ENCODE assay signal across 8 mouse cellular contexts in the genomic region with DNA sequence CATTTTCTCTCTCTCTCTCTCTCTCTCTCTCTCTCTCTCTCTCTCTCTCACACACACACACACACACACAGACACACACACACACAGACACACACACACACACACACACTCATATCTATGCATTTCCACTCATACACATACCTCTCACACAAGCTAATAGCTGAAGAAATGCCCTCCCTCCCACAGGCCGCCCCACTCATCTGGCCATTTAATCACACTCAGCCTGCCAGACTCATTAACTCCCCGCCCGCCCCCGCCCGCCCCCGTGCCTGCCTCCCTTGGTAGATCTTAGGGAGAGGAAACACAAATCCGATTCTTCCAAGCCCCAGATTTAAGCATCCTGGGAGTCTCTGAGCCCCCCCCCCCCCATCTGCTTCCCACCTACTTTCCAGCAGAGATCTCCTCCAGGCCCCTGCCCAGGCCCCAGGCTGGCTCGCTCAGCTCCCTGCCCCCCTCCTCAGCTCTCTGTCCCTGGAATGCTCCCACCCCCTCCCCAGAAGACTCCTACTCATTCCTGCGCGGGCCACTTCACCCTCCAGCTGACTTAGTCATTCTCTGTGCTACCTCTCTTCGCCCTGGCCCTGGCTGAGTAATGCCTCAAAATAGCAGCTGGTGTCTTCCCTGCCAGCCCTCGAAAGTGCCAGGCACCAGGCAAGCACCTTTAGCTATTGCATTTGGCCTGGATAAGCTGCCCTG. TPM values are rescaled to one million over a fixed set of nuclear protein-coding genes. Genes with fewer than 3 reads are reported as not detected.
DNase-seq lines count a peak whose midpoint lies in the region; ATAC-seq lines count a peak whose summit lies in the region.

No protein-coding gene starts in this region.

- H3K4me3 ChIP-seq in neural tube, embryonic 14.5 days (ENCODE audit: low read depth, low read length), result no peak overlapping the region

- H3K4me2 ChIP-seq in neural tube, embryonic 14.5 days (ENCODE audit: low read depth, low read length), result no peak overlapping the region

- H3K9me3 ChIP-seq in neural tube, embryonic 14.5 days (ENCODE audit: control insufficient read depth, low read length), result no peaks in the 10 kb centered on the region

- H3K4me1 ChIP-seq in neural tube, embryonic 14.5 days (ENCODE audit: control insufficient read depth, insufficient read depth, low read length), result 0 out of 2 replicates have a peak, but pooled peaks cover 3% of the 10 kb centered on the region

- 19% methylated on average over 10 of the region's 12 CpGs for WGBS in neural tube, embryonic 14.5 days

- peak overlapping the region; percentile 8; the same call in 1 of the 2 replicates for H3K27ac ChIP-seq in neural tube, embryonic 14.5 days (ENCODE audit: low read depth, low read length)

- no peak overlapping the region for H3K9ac ChIP-seq in neural tube, embryonic 14.5 days (replicated peaks; ENCODE audit: low read depth, low read length)

- peak; percentile 58; the same call in 1 of the 2 replicates for ATAC-seq in neural tube, embryonic 14.5 days (ENCODE audit: low read depth)

- DNase-seq in left cerebral cortex, adult 18-20 months (ENCODE audit: low spot score in 2 of 2), result peak; percentile 38 to 44
- no peak for DNase-seq in left cerebral cortex, adult 11 months (ENCODE audit: low spot score)
- DNase-seq in brain, adult 2 months (ENCODE audit: low read depth, low spot score), result peak; percentile 88
- DNase-seq in gastrocnemius, postnatal 10 days, result peak; percentile 41
- DNase-seq in kidney, postnatal 4 days, result peak; percentile 72 to 84
- DNase-seq in thymus, postnatal 10 days (ENCODE audit: low spot score in 2 of 2), result no peak
- DNase-seq in urinary bladder, postnatal 4 days (ENCODE audit: low spot score in 2 of 2), result no peak

- no peaks in the 10 kb centered on the region for H3K36me3 ChIP-seq in neural tube, embryonic 14.5 days (ENCODE audit: control insufficient read depth, insufficient read depth, low read length)

- H3K27me3 ChIP-seq in neural tube, embryonic 14.5 days (ENCODE audit: control insufficient read depth, insufficient read depth, low read length), result no peaks in the 10 kb centered on the region

RNA-seq across cellular contexts. Expression of a gene that starts 8.2 kb away (rescaled TPM):
- 1 to 10 TPM; 5.5 to 5.7 TPM for total RNA-seq in left cerebral cortex, adult 18-20 months (2021)
- under 1 TPM; 0.85 to 0.93 TPM for total RNA-seq in gastrocnemius, postnatal 10 days (2021)
- polyA plus RNA-seq in neural tube, embryonic 14.5 days (2014; fragmentation: Nextera tagmentation; extraction: Ambion mirVana), result 8.5 and 11.2 TPM in 2 replicates

Comparison
In these comparisons a context has a peak if more than half of its experiments do, and no peak if none do; other contexts are left out.
1. DNase-seq: peak in left cerebral cortex, adult 18-20 months (2 of 2), brain, adult 2 months (single experiment), gastrocnemius, postnatal 10 days (single experiment) and kidney, postnatal 4 days (2 of 2); none in left cerebral cortex, adult 11 months (single experiment), thymus, postnatal 10 days (0 of 2) and urinary bladder, postnatal 4 days (0 of 2).